Mouse (Mus musculus): Measurements from ENCODE around the gene Kif21b.

The Kif21b gene

GRCm38 (mm10) chr1:136156951-136157350 is 25.8 kb downstream of the Kif21b start:
- DNase-seq (ENCODE audit: low spot score in 2 of 2) = no peak

DNA sequence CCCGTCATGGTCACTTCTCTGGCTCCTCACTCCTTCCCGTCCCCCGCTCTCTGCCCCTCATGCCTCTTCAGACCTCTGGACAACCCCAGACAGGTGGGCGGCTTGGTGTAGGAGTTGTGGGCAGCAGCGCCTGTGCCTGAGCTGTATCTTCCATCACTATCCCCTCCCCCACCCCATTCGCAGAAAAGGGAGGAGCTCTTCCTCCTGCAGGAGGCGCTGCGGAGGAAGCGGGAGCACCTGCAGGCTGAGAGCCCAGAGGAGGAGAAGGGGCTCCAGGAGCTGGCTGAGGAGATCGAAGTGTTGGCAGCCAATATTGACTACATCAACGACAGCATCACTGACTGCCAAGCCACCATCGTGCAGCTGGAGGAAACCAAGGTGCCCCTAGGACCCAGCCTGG is 28.6 kb downstream of the Kif21b start:
- DNase-seq (ENCODE audit: low spot score in 2 of 2) = no peak

DNA sequence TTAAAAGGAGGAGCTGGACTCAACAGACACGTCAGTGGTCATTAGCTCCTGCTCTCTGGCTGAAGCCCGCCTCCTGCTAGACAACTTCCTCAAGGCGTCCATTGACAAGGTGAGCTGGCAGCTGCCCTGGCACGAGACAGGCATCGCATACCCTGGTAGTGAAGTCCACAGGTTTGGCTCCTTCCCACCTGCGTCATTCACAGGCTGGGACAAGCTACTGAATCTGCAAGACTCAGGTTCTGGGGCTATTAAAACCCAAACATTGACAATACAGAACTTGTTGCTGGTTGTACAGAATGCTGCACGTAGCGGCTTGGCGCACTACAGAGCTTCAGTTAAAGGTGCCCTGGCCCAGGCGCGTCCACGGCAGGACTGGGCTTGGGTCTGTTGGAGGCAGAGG is 29.1 kb downstream of the Kif21b start:
- DNase-seq (ENCODE audit: low spot score in 2 of 2) = no peak

- DNase-seq (ENCODE audit: low spot score in 2 of 2) = no peak
Observed at GRCm38 (mm10) chr1:136160930-136161329, 29.7 kb downstream of the Kif21b start.

GRCm38 (mm10) chr1:136161333-136161921 is 30.2 kb downstream of the Kif21b start:
- no peak for DNase-seq (ENCODE audit: low spot score in 2 of 2)

GRCm38 (mm10) chr1:136165436-136165835 is 34.2 kb downstream of the Kif21b start:
- no peak for DNase-seq (ENCODE audit: low spot score in 2 of 2)

- no peak for DNase-seq (ENCODE audit: low spot score in 2 of 2)
Observed at GRCm38 (mm10) chr1:136167657-136168056, 36.5 kb downstream of the Kif21b start.

DNA sequence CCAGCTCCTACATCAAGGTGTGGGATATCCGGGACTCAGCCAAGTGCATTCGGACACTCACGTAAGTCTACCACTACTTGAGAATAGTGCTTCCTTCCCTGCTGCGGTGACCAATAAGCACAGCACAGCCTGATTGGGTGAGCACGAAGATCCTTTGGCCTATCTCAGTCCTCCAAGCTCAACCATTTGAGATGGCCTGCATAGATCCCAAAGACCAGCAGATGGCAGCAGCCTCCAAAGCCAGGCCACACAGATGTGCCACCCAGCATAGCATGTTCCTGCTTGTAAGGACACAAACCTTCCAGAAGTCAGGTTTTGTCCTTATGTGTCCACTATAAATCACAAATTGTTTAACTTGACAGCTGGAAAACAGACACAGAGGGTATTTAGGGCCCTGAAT is 38.9 kb downstream of the Kif21b start:
- peak; percentile 80 to 82 for DNase-seq (ENCODE audit: low spot score in 2 of 2)

GRCm38 (mm10) chr1:136172696-136173095 is 41.5 kb downstream of the Kif21b start:
- peak in 1 of 2 experiments; percentile 34 for DNase-seq (ENCODE audit: low spot score in 2 of 2)

GRCm38 (mm10) chr1:136174101-136174606 is 43.0 kb downstream of the Kif21b start:
- DNase-seq (ENCODE audit: low spot score in 2 of 2) = peak in 1 of 2 experiments; percentile 38

GRCm38 (mm10) chr1:136175183-136175582 is 44.0 kb downstream of the Kif21b start:
- peak; percentile 57 for DNase-seq (ENCODE audit: low spot score in 2 of 2)

GRCm38 (mm10) chr1:136177085-136177484 is 45.9 kb downstream of the Kif21b start:
- DNase-seq (ENCODE audit: low spot score in 2 of 2) = no peak

DNA sequence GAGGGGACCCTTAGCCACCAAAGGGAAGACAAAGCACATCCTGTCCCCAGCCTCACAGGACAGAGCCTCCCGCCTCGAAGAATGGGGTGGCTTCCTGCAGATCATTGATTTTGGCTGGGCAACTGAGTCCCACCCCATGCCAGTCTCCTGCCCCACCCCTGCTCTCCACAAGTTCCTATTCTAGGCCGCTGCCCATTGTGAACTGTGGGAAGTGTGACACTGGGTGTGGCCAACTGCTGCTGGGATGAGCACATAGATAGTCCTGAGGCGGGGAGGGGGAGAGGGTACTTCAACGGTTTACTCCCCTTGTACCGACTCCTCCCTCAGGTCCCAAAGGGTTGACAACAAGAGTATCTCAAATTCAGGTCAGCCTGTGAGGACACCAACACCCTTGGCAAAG is 47.6 kb downstream of the Kif21b start:
- DNase-seq (ENCODE audit: low spot score in 2 of 2) = peak in 1 of 2 experiments; percentile 37

GRCm38 (mm10) chr1:136179511-136180001 is 48.4 kb downstream of the Kif21b start:
- peak in 1 of 2 experiments; percentile 30 for DNase-seq (ENCODE audit: low spot score in 2 of 2)

DNA sequence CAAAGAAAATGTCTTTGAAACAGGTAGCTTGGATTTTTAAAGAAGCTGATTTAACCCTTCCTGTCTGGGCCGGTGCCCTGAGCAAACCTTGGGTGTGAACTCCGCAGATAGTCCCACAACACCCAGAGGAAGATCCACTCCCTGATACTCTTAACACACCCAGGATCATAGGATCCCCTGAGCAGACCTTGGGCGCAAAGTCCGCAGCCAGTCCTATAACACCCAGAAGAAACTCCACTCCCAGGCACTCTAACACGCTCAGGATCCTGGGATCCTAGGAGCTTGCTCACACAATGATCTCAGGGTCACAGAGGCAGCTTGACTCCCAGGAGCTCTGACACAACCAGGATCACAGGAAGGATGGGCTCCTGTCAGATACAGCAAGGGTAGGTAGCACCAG is 58.8 kb downstream of the Kif21b start:
- no peak for DNase-seq (ENCODE audit: low spot score in 2 of 2)

DNA sequence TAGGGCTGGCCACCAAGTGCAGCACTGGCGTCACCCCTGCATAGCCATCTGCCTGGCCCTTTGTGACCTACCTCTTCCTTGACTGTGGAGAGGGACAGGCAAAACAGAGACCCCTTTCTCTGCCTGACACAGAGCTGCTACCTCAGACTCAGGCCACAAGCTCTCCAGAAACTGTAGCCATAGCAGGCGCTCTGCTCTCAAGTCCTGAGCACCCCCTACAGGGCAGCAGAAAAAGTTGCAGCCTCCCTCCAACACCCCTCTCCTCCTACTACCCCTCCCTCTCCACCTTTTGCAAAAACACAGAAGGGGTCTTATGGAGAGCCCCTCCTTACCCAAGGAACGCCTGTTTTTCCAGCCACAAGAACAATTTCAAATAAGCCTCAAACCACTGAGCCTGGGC is 81.6 kb downstream of the Kif21b start, which contains the start of gene Mroh3:
Gene Mroh3, minus strand, starts transcription at position 26 of the 400 bp plus-strand sequence.
- DNase-seq (ENCODE audit: low spot score in 2 of 2) = peak in 1 of 2 experiments; percentile 52

DNA sequence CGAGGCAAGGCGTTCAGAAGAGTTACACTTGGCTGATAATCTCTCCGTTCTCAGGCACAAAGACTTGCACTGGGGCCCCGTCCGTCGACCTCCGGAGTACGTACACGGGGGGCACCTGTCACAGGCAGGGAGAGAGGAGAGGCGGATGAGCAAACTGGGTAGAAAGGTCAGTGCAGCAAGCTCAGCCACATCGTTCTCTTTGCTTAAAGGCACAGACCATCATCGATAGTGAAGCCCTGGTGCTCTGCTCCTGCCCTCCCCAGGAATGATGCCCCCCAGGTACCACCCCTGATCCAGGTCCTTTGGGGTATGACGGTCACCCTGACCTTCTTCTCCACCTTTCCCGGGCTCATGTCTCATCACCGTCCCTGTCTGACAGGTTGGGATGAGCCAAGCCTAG is 83.1 kb downstream of the Kif21b start:
- no peak for DNase-seq (ENCODE audit: low spot score in 2 of 2)

DNA sequence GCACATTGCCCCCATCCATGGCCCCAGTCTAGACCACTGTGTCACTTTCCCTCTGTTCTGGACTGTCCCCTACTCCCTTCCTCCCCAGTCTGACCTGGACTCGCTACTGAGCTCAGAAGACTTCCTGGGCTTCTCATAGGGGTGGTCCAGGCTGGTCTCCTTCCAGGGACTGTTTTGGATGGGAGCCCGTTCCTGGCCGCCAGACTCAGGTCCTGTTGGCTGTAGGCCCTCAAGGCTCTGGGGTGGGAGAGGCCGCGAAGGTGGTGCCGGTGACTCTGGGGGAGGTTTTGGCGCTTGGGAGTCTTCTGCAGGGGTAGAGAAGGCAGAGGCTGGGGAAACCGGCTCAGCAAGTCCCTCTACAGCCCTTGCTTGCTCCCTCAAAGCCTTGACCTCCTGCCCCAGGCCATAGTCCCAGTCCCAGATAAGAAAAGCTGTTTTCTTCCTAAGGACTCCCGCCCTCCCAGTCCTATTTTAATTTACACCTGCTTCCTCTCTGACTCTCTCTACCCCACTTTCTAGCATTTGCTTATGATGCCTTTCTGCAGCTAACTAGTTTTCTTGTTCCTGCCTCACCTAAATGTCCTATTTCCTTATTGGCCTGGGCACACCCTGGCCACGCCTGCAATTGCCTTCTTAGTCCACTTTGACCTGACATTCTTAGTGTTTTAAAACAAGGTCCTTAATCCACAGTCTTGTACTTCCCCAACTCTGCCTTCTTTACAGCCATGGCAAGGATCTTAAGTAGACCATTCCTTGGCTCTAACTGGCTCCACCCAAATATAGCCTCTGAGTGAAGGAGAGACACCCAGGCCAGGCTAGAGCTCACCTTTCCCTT is 89.1 kb downstream of the Kif21b start:
- DNase-seq (ENCODE audit: low spot score in 2 of 2) = no peak

DNA sequence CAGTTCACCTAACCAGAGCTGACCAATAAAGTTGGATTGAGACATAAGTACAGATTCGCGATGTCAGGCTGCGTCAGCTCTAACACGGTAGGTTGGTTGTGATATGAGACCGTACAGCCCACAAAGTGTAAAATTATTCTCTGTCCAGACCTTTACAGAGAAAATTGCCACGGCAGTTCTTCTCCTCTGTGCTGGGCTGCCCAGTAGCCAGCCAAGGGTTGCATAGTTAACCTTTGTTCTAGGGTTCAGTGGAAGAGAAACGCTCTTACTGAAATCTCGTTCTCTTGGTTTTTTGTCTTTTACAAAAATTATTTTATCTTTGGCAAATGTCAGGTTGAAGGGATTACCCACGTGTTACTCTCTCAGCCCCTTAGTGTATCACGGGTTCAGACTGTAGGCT is 91.2 kb downstream of the Kif21b start:
- no peak for DNase-seq (ENCODE audit: low spot score in 2 of 2)

- DNase-seq (ENCODE audit: low spot score in 2 of 2) = no peak
Observed at GRCm38 (mm10) chr1:136223758-136224342, 92.7 kb downstream of the Kif21b start.

GRCm38 (mm10) chr1:136225846-136226245 is 94.7 kb downstream of the Kif21b start:
- no peak for DNase-seq (ENCODE audit: low spot score in 2 of 2)

DNA sequence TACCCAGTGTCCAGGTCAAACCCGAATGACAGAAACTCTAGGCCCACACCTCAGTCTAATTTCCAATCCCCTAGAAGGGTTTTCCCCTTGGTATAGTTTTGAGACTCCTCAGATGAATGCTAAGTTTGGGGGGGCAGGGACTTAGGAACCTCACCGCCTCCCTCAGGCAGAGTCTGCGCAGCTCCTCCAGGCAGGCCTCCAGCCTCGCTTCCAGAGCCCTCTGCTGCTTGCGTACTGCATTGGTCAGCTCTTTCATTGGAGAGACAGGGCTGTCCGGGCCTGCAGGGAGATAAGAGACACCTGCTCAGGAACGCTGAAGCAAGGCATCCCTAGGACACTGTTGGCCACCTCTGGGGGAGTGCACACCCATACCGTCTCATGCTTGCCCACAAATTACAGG is 95.4 kb downstream of the Kif21b start:
- no peak for DNase-seq (ENCODE audit: low spot score in 2 of 2)
